Mouse (Mus musculus) common myeloid progenitor, adult 5-6 weeks (primary cell): Measurements from ENCODE around the gene Igfl3. TPM values are rescaled to one million over a fixed set of nuclear protein-coding genes. Genes with fewer than 3 reads are reported as not detected.

Experiments
- ATAC-seq: replicated peaks from 2 replicates; pipeline ENCODE4 v1.8.0; 2016; ENCODE audit warnings: low read depth, mild to moderate bottlenecking, moderate TSS enrichment, inconsistent platforms; ENCODE audit not compliant: poor library complexity, severe bottlenecking
- total RNA-seq: library from RNA; stranded (forward); fragments of 200-1000, 187-1606 nt; gene quantifications from 2 replicates; pipeline ENCODE4 v1.2.3, GENCODE M21; 2017

The Igfl3 gene
- not detected in 2 replicates for total RNA-seq

DNA sequence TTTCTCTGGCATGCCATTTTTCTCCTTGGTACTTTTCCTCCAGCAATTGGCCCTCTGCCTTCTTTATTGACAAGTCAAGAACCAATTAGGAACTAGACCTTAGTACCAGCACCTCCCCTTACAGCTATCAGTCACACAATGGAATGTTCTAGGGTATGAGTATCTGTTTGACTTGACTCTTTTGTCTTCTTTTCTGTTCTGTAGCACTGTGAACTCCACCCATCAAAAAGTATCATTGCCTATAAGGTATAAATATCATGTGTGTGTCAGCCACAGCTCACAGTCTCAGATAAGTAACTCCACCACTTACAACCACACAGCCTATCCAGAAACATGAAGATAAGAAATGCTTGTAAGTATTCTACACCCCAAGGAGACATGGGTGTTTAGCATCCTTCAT, at the start of gene Igfl3:
Gene Igfl3 (plus strand): TSS at position 301 of the 400 bp plus-strand sequence.
- ATAC-seq, result no peak

DNA sequence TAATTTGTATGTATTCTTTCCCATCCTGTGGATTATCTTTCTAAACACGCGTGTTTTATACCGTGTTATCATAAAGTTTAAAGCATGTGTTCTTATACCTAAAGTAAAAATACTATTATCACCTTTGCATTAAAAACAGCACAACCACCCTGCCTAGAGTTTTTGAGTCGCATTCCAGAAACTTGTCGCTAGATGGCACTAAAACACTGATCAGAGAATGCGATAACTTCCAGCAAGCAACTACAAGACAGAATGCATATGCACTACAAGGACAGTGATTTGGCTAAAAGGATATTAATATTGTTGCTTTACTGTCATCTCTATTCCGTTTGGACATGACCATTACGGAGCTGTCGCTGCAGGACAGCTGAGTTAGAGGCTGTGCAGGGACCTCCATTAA, 34.6 kb downstream of the Igfl3 start:
- no peak for ATAC-seq

DNA sequence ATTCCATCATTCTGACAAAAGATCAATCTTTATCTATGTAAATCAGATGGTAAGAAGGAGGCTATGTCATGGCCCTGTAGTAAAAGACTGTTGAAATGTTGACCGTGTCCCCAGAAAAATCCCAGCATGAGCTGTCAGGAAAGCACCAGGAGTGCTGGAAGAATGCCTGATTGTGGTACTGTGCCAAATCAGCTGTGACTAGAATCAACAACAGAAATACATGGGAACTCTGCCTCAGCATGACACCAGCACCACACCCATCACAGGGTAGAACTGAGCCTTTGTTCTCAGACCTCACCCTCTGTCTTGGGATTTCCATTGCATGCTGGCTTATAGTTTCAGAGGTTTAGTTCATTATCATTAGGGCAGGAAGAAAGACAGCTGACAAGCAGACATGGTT, 38.4 kb downstream of the Igfl3 start:
- ATAC-seq, result no peak

Other genes starting within 250 kb of the Igfl3 start
- gene Ceacam11, start 204.4 kb upstream of the Igfl3 start, total RNA-seq, result not detected in 2 replicates
- gene Ceacam13, start 166.6 kb upstream of the Igfl3 start, total RNA-seq, result not detected in 2 replicates
- gene Ceacam12, start 110.6 kb upstream of the Igfl3 start, total RNA-seq, result not detected in 2 replicates
- gene Mill1, start 68.9 kb downstream of the Igfl3 start, total RNA-seq, result not detected in 2 replicates
- not detected in 2 replicates for gene Psg18, start 178.5 kb downstream of the Igfl3 start, total RNA-seq